Mouse (Mus musculus) heart, embryonic 14.5 days (tissue): ENCODE measurements around the gene Flot1. TPM values are rescaled to one million over a fixed set of nuclear protein-coding genes. Genes with fewer than 3 reads are reported as not detected.
"Not testable (repeated sequence)": the region's sequence is repeated elsewhere in the genome, so short reads cannot be mapped to it uniquely, and the experiment has no call there.

ENCODE experiments used
- ATAC-seq: fragments of 200-750 bp; cut with Nextera tagmentation; 2 replicates; pipeline ENCODE4 v1.8.0; 2017; ENCODE audit warnings: low read depth, moderate TSS enrichment; ENCODE audit not compliant: insufficient number of reproducible peaks, insufficient read depth, low FRiP score
- H3K27ac ChIP-seq, 2 experiments: fragments of 200-500 bp in 1 of 2; fragments of 300-500 bp in 1 of 2; sonication (generic) in 1 of 2; replicated peaks in 1 of 2; 2 replicates each; pipeline ENCODE4 v1.5.1; 2012 to 2014; ENCODE audit warnings: low read depth in 2 of 2, low read length in 2 of 2, control low read depth in 1 of 2, mild to moderate bottlenecking in 1 of 2, mixed read lengths in 1 of 2; ENCODE audit not compliant: control insufficient read depth in 1 of 2, insufficient read depth in 1 of 2
- H3K27me3 ChIP-seq: fragments of 300-500 bp; sonication (generic); 2 replicates; pipeline ENCODE4 v1.6.1; 2014; ENCODE audit warnings: mild to moderate bottlenecking, low read length, control low read depth; ENCODE audit not compliant: control insufficient read depth, insufficient read depth
- H3K36me3 ChIP-seq: fragments of 300-500 bp; sonication (generic); 2 replicates; pipeline ENCODE4 v1.6.1; 2014; ENCODE audit warnings: mild to moderate bottlenecking, control low read depth, low read length, mixed read lengths; ENCODE audit not compliant: control insufficient read depth, insufficient read depth
- H3K4me1 ChIP-seq, 2 experiments: fragments of 200-500 bp in 1 of 2; fragments of 300-500 bp in 1 of 2; sonication (generic) in 1 of 2; 2 replicates each; pipeline ENCODE4 v1.6.1; 2012 to 2014; ENCODE audit warnings: low read length in 2 of 2, control low read depth in 1 of 2, mixed read lengths in 1 of 2; ENCODE audit not compliant: control insufficient read depth in 2 of 2, insufficient read depth in 2 of 2
- H3K4me2 ChIP-seq: fragments of 300-500 bp; sonication (generic); 2 replicates; pipeline ENCODE4 v1.6.1; 2014; ENCODE audit warnings: mild to moderate bottlenecking, low read length
- H3K4me3 ChIP-seq, 2 experiments: fragments of 200-500 bp in 1 of 2; fragments of 300-500 bp in 1 of 2; sonication (generic) in 1 of 2; 2 replicates each; pipeline ENCODE4 v1.5.1; 2012 to 2014; ENCODE audit warnings: low read length in 2 of 2, mild to moderate bottlenecking in 2 of 2, control low read depth in 1 of 2, low read depth in 1 of 2, moderate library complexity in 1 of 2; ENCODE audit not compliant: control insufficient read depth in 1 of 2, insufficient read depth in 1 of 2
- H3K9ac ChIP-seq: fragments of 300-500 bp; sonication (generic); 2 replicates; pipeline ENCODE4 v1.6.1; 2014; ENCODE audit warnings: mild to moderate bottlenecking, low read length
- H3K9me3 ChIP-seq: fragments of 300-500 bp; sonication (generic); 2 replicates; pipeline ENCODE4 v1.6.1; 2016; ENCODE audit warnings: low read length, control low read depth; ENCODE audit not compliant: control insufficient read depth
- WGBS: fragments of 180-500 bp; shearing (Covaris S2); extraction: QIAGEN DNeasy Blood & Tissue Kit; methylation state at CpG from one replicate; pipeline ENCODE4 v1.1.7; 2014; 5-methylcytosine and 5-hydroxymethylcytosine counted together
- polyA plus RNA-seq: library from polyadenylated mRNA; unstranded; fragments of >200 nt; fragmentation: Nextera tagmentation; extraction: Ambion mirVana; gene quantifications from 2 replicates; pipeline ENCODE4 v1.2.1, GENCODE M21; 2014

The Flot1 gene
- polyA plus RNA-seq, 1 experiment from 2014 or later, result 93.7 TPM

GRCm38 (mm10) chr17:35836991-35837422 is 14.0 kb downstream of the Flot1 start:
- peak; percentile 60 for ATAC-seq
- peaks cover 49% of the 10 kb centered on the region for H3K36me3 ChIP-seq
- peaks cover 16 to 37% of the 10 kb centered on the region in 2 experiments for H3K4me1 ChIP-seq
- H3K27ac ChIP-seq, result peak overlapping the region; percentile 97
- H3K27me3 ChIP-seq, result no peaks in the 10 kb centered on the region
- 0% methylated on average over 25 of the region's 25 CpGs for WGBS
- peak overlapping the region; percentile 80 to 81 for H3K4me3 ChIP-seq
- peak overlapping the region; percentile 98 for H3K9ac ChIP-seq
- H3K9me3 ChIP-seq, result no peaks in the 10 kb centered on the region
- peak overlapping the region; percentile 71 for H3K4me2 ChIP-seq

- Histone ChIP-seq H3K4me1 (peaks cover 16 to 41% of the 10 kb centered on the region in 2 experiments), H3K36me3 (peaks cover 44% of the 10 kb centered on the region), H3K27ac (peak overlapping the region; percentile 97), H3K9me3 (no peaks in the 10 kb centered on the region), H3K27me3 (no peaks in the 10 kb centered on the region), H3K4me2 (peak overlapping the region; percentile 71), H3K9ac (peak overlapping the region; percentile 98), H3K4me3 (peak overlapping the region; percentile 80 to 81)
- WGBS, result under 1% methylated on average over 18 of the region's 18 CpGs
- ATAC-seq, result no peak
Measured at GRCm38 (mm10) chr17:35837487-35837886, 14.5 kb downstream of the Flot1 start.

- peak within 1 kb of the TSS; percentile 80 to 81 for H3K4me3 ChIP-seq
- H3K4me1 ChIP-seq, result peaks cover 16 to 44% of the 10 kb centered on the region in 2 experiments
- peak within 1 kb of the TSS; percentile 78 for H3K4me2 ChIP-seq
- WGBS, result under 1% methylated on average over 29 of the region's 29 CpGs
- ATAC-seq, result peak; percentile 77
- H3K9ac ChIP-seq, result peak within 1 kb of the TSS; percentile 98
- peaks cover 40% of the 10 kb centered on the region for H3K36me3 ChIP-seq
- no peaks in the 10 kb centered on the region for H3K27me3 ChIP-seq
- no peaks in the 10 kb centered on the region for H3K9me3 ChIP-seq
- peak within 1 kb of the TSS; percentile 97 for H3K27ac ChIP-seq
Measured at GRCm38 (mm10) chr17:35838122-35838544, 15.1 kb downstream of the Flot1 start, which contains the start of gene Tubb5. Gene Tubb5 (minus strand): TSS chr17:35838306.

DNA sequence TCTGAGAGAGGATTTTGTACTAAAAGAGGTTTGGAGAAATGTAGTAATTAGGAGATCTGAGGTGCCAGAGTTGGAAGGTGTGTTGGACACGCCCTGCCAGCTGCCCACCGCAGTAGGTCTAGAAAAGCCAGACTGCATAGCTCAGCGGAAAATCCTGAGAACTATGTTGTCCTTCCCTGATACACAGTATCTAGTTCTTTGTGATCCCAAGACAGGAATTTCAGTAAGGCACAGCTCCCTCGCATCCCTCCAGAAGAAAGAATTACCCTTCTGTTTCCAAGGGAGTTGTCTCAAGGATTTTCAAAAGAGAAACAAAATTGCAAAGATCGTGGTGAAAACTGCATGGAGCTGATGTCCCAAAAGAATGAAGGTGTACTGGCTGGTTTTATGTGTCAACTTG is 15.5 kb downstream of the Flot1 start:
- H3K27me3 ChIP-seq, result no peaks in the 10 kb centered on the region
- no peak for ATAC-seq
- peak overlapping the region; percentile 65 for H3K9ac ChIP-seq
- H3K4me1 ChIP-seq, result peaks cover 16 to 42% of the 10 kb centered on the region in 2 experiments
- H3K27ac ChIP-seq, result peak overlapping the region; percentile 91 to 96
- peak overlapping the region; percentile 46 to 81 for H3K4me3 ChIP-seq
- WGBS, result 4% methylated on average over 5 of the region's 5 CpGs
- peak overlapping the region; percentile 78 for H3K4me2 ChIP-seq
- H3K9me3 ChIP-seq, result no peaks in the 10 kb centered on the region
- H3K36me3 ChIP-seq, result peaks cover 36% of the 10 kb centered on the region

GRCm38 (mm10) chr17:35839002-35839401 is 16.0 kb downstream of the Flot1 start:
- H3K4me3 ChIP-seq, result peak overlapping the region; percentile 46 to 81; a peak in 3 of 4 replicates
- not testable (repeated sequence) for H3K27me3 ChIP-seq, ATAC-seq, H3K9me3 ChIP-seq
- 62% methylated on average over 3 of the region's 3 CpGs for WGBS
- peak overlapping the region; percentile 78 for H3K4me2 ChIP-seq
- peaks cover 31% of the 10 kb centered on the region for H3K36me3 ChIP-seq
- H3K9ac ChIP-seq, result peak overlapping the region; percentile 65
- H3K4me1 ChIP-seq, result peaks cover 16 to 38% of the 10 kb centered on the region in 2 experiments
- H3K27ac ChIP-seq, result peak overlapping the region; percentile 91 to 96

DNA sequence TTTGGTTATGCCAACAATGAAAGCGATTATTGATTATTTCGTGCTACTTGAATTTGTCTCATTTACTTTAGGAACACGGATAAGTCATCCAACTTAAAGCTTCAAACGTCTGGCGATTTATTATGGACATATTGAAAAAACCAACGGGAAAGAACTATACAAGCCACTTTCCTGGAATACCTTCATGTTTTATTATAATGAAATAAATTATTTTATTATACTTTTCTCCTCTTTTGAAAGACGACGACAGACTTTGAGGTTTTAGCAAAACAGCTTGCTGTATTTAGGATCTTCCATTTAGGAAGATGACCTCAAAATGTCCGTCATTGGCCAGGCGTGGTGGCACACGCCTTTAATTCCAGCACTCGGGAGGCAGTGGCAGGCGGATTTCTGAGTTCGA is 17.5 kb downstream of the Flot1 start:
- Histone ChIP-seq H3K27ac (peak overlapping the region in 1 of 2 experiments; percentile 61; a peak in 2 of 4 replicates), H3K4me1 (peaks cover 7 to 23% of the 10 kb centered on the region in 2 experiments), H3K27me3 (no peaks in the 10 kb centered on the region), H3K9ac (peak overlapping the region; percentile 54), H3K4me3 (peak overlapping the region; percentile 30 to 31), H3K36me3 (peaks cover 30% of the 10 kb centered on the region), H3K9me3 (no peaks in the 10 kb centered on the region), H3K4me2 (peak overlapping the region; percentile 62)
- WGBS, result 49% methylated on average over 14 of the region's 14 CpGs
- ATAC-seq, result no peak

GRCm38 (mm10) chr17:35841076-35841950 is 18.3 kb downstream of the Flot1 start, which contains the start of gene Mdc1:
Gene Mdc1 (plus strand): TSS chr17:35841515.
- Histone ChIP-seq H3K27me3 (no peaks in the 10 kb centered on the region), H3K9ac (peak within 1 kb of the TSS; percentile 79), H3K27ac (peak within 1 kb of the TSS; percentile 84 to 91), H3K4me2 (peak within 1 kb of the TSS; percentile 75), H3K4me1 (peaks cover 2 to 18% of the 10 kb centered on the region in 2 experiments; a peak in 3 of 4 replicates), H3K4me3 (peak within 1 kb of the TSS; percentile 59 to 84), H3K36me3 (peaks cover 30% of the 10 kb centered on the region), H3K9me3 (no peaks in the 10 kb centered on the region)
- ATAC-seq, result peak; percentile 90
- under 1% methylated on average over 59 of the region's 59 CpGs for WGBS
